Mouse (Mus musculus) granulocyte monocyte progenitor cell, adult 5-6 weeks (primary cell): Measurements from ENCODE around the gene Pmpca. TPM values are rescaled to one million over a fixed set of nuclear protein-coding genes. Genes with fewer than 3 reads are reported as not detected.

Source experiments
- ATAC-seq: replicated peaks from 2 replicates; pipeline ENCODE4 v1.8.0; 2016; ENCODE audit warnings: mild to moderate bottlenecking, moderate TSS enrichment, inconsistent platforms; ENCODE audit not compliant: poor library complexity, severe bottlenecking
- total RNA-seq, 2 experiments: library from RNA; stranded (forward) in 1 of 2; stranded (reverse) in 1 of 2; fragments of 200-712, 200-1000 nt in 1 of 2; fragments of >200 nt in 1 of 2; fragmentation: Nextera tagmentation in 1 of 2; gene quantifications; 2 replicates each; pipeline ENCODE4 v1.2.3; 2014 to 2017

The Pmpca gene
- 43.7 and 49.2 TPM in 2 replicates for total RNA-seq (2014; fragmentation: Nextera tagmentation)
- total RNA-seq (2017): 60.0 and 79.2 TPM in 2 replicates

GRCm38 (mm10) chr2:26389154-26389690 lies at the start of gene Pmpca, which contains the start of gene Entr1:
Gene Pmpca (plus strand): TSS chr2:26389339.
Gene Entr1 (minus strand): TSS chr2:26389316.
- peak; percentile 88 for ATAC-seq

GRCm38 (mm10) chr2:26341510-26341981 lies 47.6 kb upstream of the Pmpca start:
- ATAC-seq: no peak

- no peak for ATAC-seq
These were observed 47.1 kb upstream of the Pmpca start for GRCm38 (mm10) chr2:26342044-26342443.

GRCm38 (mm10) chr2:26342609-26343490 lies 46.3 kb upstream of the Pmpca start:
- ATAC-seq: no peak

GRCm38 (mm10) chr2:26348241-26348640 lies 40.9 kb upstream of the Pmpca start:
- no peak for ATAC-seq

GRCm38 (mm10) chr2:26351358-26352290 lies 37.5 kb upstream of the Pmpca start, which contains the start of gene Dnlz:
Gene Dnlz (minus strand): TSS chr2:26352110.
- peak; percentile 82 for ATAC-seq

GRCm38 (mm10) chr2:26352291-26352910 lies 36.7 kb upstream of the Pmpca start:
- peak; percentile 12; the same call in 1 of the 2 replicates for ATAC-seq

- no peak for ATAC-seq
These were observed 35.8 kb upstream of the Pmpca start for GRCm38 (mm10) chr2:26353066-26353980.

- no peak for ATAC-seq
These were observed 34.7 kb upstream of the Pmpca start for GRCm38 (mm10) chr2:26354401-26354800.

GRCm38 (mm10) chr2:26356231-26356630 lies 32.9 kb upstream of the Pmpca start:
- no peak for ATAC-seq

- no peak for ATAC-seq
These were observed 32.5 kb upstream of the Pmpca start for GRCm38 (mm10) chr2:26356678-26357077.

GRCm38 (mm10) chr2:26357484-26357883 lies 31.7 kb upstream of the Pmpca start:
- no peak for ATAC-seq

GRCm38 (mm10) chr2:26358667-26359320 lies 30.3 kb upstream of the Pmpca start:
- no peak for ATAC-seq

GRCm38 (mm10) chr2:26359983-26360382 lies 29.2 kb upstream of the Pmpca start:
- peak; percentile 75 for ATAC-seq

- peak; percentile 85 for ATAC-seq
These were observed 28.4 kb upstream of the Pmpca start, which contains the start of gene Card9 for GRCm38 (mm10) chr2:26360772-26361171. Gene Card9 (minus strand): TSS chr2:26360918.

- ATAC-seq: no peak
These were observed 26.1 kb upstream of the Pmpca start for GRCm38 (mm10) chr2:26362991-26363390.

GRCm38 (mm10) chr2:26363481-26363880 lies 25.7 kb upstream of the Pmpca start:
- no peak for ATAC-seq
